Mouse (Mus musculus): Measurements from ENCODE around the gene Trmt10c. TPM values are rescaled to one million over a fixed set of nuclear protein-coding genes. Genes with fewer than 3 reads are reported as not detected.

Trmt10c gene
- 11.0 and 12.9 TPM in 2 replicates for polyA plus RNA-seq (2015; fragmentation: Nextera tagmentation; extraction: Ambion mirVana)

DNA sequence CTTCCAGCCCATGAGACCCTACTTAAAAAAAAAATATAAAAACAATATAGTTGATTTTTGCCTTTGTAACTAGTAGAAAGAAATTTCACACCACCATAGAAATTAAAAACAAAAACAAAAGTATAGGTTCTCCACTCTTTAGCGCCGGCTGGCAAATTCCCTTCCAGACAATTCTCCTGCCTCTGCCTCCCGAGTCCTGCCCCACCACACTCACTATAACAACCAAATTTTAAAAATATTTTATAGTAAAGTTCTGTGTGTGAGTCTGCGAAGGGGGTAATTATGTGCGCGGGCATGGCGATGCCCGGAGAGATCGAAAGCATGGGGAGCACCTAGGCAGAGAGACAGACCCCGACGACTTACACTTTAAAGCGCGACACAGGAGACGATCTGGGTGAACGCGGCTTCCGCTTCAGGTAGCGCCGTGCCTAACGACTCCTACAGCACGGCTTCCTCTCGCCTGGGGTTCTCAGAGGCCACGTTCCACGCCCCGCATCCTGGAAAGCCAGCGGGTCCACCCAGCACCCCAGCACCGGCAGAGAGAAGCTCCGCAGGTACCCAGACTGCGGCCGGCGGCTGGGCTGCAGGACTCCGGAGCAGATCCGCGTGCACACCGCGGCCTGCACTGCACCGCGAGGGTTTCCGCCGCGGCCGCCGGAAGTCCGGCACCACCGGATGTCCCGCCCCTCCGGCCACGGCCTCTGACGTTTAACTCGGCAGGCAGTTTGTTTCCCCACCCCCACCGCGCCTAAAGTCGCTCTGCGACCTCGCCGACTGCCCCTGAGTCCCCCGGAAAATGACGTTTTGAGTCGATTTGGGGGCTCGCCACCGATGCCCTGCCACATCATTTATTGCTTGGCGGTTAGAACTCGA is at the start of gene Trmt10c:
Trmt10c (minus strand) TSS at position 682 of the 873 bp plus-strand sequence.
- Histone ChIP-seq H3K9ac (ENCODE audit: low read depth, low read length) (peak within 1 kb of the TSS; percentile 93), H3K27ac (ENCODE audit: low read length) (peak within 1 kb of the TSS; percentile 88), H3K4me1 (ENCODE audit: control insufficient read depth, low read depth, low read length) (peaks cover 11% of the 10 kb centered on the region), H3K27me3 (ENCODE audit: control insufficient read depth, insufficient read depth, low read depth, low read length) (no peaks in the 10 kb centered on the region), H3K4me3 (ENCODE audit: low read depth, low read length) (peak within 1 kb of the TSS; percentile 99), H3K9me3 (replicated peaks; ENCODE audit: control insufficient read depth, low read length) (no peaks in the 10 kb centered on the region), H3K4me2 (ENCODE audit: low read depth, low read length) (peak within 1 kb of the TSS; percentile 87), H3K36me3 (ENCODE audit: control insufficient read depth, insufficient read depth) (peaks cover 11% of the 10 kb centered on the region)
- under 1% methylated on average over 63 of the region's 63 CpGs for WGBS (ENCODE audit: insufficient replicate concordance)
- peak; percentile 100 for ATAC-seq (ENCODE audit: low read depth)

DNA sequence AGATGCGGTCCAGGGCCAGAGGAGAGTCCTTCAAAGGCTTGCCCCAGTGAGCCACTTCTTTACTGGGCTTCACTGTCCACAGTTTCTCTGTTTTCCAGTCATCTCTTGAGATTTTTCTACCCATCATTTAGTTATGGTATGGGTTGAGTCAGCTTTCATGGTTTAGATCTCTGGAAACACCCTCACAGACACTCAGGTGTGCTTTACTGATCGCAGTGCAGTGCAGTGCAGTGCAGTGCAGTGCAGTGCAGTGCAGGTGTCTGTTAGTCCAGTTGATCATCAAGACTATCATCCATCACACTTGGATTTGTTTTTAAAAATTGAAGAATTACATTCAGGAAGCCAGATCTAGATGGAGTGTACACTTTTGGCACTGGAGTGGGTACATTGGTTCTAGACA is 48.7 kb upstream of the Trmt10c start:
- H3K4me2 ChIP-seq (ENCODE audit: low read depth, low read length): no peak overlapping the region
- H3K27me3 ChIP-seq (ENCODE audit: control insufficient read depth, insufficient read depth, low read depth, low read length): no peaks in the 10 kb centered on the region
- no peak overlapping the region for H3K27ac ChIP-seq (ENCODE audit: low read length)
- H3K9ac ChIP-seq (ENCODE audit: low read depth, low read length): no peak overlapping the region
- no peak for ATAC-seq (ENCODE audit: low read depth)
- no peak overlapping the region for H3K4me3 ChIP-seq (ENCODE audit: low read depth, low read length)
- no peaks in the 10 kb centered on the region for H3K9me3 ChIP-seq (replicated peaks; ENCODE audit: control insufficient read depth, low read length)
- 77% methylated on average over 2 of the region's 2 CpGs for WGBS (ENCODE audit: insufficient replicate concordance)
- H3K36me3 ChIP-seq (ENCODE audit: control insufficient read depth, insufficient read depth): peaks cover 3% of the 10 kb centered on the region
- no peaks in the 10 kb centered on the region; the same call in 1 of the 2 replicates for H3K4me1 ChIP-seq (ENCODE audit: control insufficient read depth, low read depth, low read length)

DNA sequence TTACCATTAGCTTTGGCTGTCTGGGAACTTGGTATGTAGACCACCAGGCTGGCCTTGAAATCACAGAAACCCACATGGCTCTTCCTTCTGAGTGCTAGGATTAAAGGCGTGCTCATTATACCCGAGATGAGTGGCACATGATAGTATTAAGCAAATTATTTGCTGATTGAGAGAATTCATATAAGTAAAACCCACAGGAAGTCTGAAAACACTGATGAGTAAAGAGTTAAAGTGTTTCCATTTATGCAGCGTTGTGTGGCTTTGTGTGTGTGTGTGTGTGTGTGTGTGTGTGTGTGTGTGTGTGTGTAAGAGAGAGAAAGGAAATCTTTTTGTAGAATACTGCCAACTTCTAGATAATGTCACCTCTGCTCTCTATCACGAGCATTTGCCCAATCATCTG is 44.1 kb upstream of the Trmt10c start:
- H3K4me1 ChIP-seq (ENCODE audit: control insufficient read depth, low read depth, low read length): peaks cover 2% of the 10 kb centered on the region
- H3K36me3 ChIP-seq (ENCODE audit: control insufficient read depth, insufficient read depth): no peaks in the 10 kb centered on the region; the same call in none of the 2 replicates
- 59% methylated on average over 4 of the region's 4 CpGs for WGBS (ENCODE audit: insufficient replicate concordance)
- no peak overlapping the region for H3K4me2 ChIP-seq (ENCODE audit: low read depth, low read length)
- no peak overlapping the region for H3K9ac ChIP-seq (ENCODE audit: low read depth, low read length)
- H3K9me3 ChIP-seq (replicated peaks; ENCODE audit: control insufficient read depth, low read length): no peaks in the 10 kb centered on the region
- no peak overlapping the region for H3K4me3 ChIP-seq (ENCODE audit: low read depth, low read length)
- H3K27me3 ChIP-seq (ENCODE audit: control insufficient read depth, insufficient read depth, low read depth, low read length): no peaks in the 10 kb centered on the region
- no peak for ATAC-seq (ENCODE audit: low read depth)
- no peak overlapping the region for H3K27ac ChIP-seq (ENCODE audit: low read length)

DNA sequence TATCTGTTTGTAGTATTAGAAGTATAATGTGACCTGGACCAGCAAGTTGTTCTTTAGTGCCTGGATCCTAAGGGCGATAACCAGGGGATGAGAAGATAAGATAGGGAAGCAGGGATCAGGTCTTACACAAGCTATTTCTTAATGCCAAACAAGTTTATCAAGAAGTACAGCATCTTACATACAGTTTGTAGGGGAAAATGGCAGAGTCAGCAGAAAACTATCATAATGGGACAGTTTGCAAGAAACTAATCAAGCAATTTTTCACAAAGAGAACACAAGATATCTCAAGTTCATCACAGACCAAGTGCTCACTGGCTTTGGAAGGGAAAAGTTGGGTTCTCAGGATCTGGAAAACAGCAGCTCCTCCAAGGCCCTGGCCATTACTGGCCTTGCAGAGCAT is 41.8 kb upstream of the Trmt10c start:
- Histone ChIP-seq H3K36me3 (ENCODE audit: control insufficient read depth, insufficient read depth) (no peaks in the 10 kb centered on the region; the same call in 1 of the 2 replicates), H3K4me2 (ENCODE audit: low read depth, low read length) (no peak overlapping the region), H3K27me3 (ENCODE audit: control insufficient read depth, insufficient read depth, low read depth, low read length) (no peaks in the 10 kb centered on the region), H3K4me3 (ENCODE audit: low read depth, low read length) (no peak overlapping the region), H3K4me1 (ENCODE audit: control insufficient read depth, low read depth, low read length) (peaks cover 9% of the 10 kb centered on the region), H3K27ac (ENCODE audit: low read length) (no peak overlapping the region), H3K9me3 (replicated peaks; ENCODE audit: control insufficient read depth, low read length) (no peaks in the 10 kb centered on the region), H3K9ac (ENCODE audit: low read depth, low read length) (no peak overlapping the region)
- WGBS (ENCODE audit: insufficient replicate concordance): 64% methylated on average over 1 of the region's 1 CpGs
- ATAC-seq (ENCODE audit: low read depth): no peak

DNA sequence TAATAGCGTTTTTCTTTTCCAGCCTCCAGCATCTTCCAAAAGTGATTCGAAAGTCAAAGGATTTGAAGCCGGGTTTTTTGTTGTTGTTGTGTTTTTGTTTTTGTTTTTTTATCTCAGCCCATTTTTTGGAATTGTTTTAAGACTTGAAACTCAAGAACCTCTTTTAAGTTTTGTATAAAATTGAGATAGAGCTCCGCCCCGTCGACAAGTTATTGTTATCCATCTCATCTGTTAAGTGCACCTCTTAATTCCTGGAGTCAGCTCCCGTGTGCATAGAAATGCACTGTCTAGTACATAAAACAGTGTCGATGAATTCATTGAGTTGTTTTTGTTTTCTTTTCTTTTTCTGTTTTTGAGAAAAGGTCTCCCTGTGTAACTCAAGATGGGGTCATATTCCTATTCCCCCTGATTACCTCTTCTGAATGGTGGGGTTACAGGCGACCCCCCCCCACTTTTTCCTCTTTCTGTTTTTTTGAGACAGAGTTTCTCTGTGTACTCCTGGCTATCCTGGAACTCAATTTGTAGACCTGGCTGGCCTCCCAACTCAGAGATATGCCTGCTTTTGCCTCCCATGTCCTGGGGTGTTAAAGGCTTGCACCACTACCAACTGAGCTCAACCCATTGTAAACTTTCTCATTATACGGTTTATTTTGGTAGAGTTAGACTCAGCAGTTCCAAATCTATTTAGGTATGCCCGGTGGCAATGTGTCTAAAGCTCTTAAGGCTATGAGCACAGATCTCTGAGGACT is 38.7 kb upstream of the Trmt10c start:
- Histone ChIP-seq H3K4me2 (ENCODE audit: low read depth, low read length) (peak overlapping the region; percentile 69), H3K4me3 (ENCODE audit: low read depth, low read length) (peak overlapping the region; percentile 89), H3K27ac (ENCODE audit: low read length) (peak overlapping the region; percentile 97), H3K27me3 (ENCODE audit: control insufficient read depth, insufficient read depth, low read depth, low read length) (no peaks in the 10 kb centered on the region), H3K9me3 (replicated peaks; ENCODE audit: control insufficient read depth, low read length) (no peaks in the 10 kb centered on the region), H3K9ac (ENCODE audit: low read depth, low read length) (peak overlapping the region; percentile 95), H3K4me1 (ENCODE audit: control insufficient read depth, low read depth, low read length) (peaks cover 33% of the 10 kb centered on the region), H3K36me3 (ENCODE audit: control insufficient read depth, insufficient read depth) (no peaks in the 10 kb centered on the region)
- WGBS (ENCODE audit: insufficient replicate concordance): 11% methylated on average over 11 of the region's 11 CpGs
- no peak for ATAC-seq (ENCODE audit: low read depth)

DNA sequence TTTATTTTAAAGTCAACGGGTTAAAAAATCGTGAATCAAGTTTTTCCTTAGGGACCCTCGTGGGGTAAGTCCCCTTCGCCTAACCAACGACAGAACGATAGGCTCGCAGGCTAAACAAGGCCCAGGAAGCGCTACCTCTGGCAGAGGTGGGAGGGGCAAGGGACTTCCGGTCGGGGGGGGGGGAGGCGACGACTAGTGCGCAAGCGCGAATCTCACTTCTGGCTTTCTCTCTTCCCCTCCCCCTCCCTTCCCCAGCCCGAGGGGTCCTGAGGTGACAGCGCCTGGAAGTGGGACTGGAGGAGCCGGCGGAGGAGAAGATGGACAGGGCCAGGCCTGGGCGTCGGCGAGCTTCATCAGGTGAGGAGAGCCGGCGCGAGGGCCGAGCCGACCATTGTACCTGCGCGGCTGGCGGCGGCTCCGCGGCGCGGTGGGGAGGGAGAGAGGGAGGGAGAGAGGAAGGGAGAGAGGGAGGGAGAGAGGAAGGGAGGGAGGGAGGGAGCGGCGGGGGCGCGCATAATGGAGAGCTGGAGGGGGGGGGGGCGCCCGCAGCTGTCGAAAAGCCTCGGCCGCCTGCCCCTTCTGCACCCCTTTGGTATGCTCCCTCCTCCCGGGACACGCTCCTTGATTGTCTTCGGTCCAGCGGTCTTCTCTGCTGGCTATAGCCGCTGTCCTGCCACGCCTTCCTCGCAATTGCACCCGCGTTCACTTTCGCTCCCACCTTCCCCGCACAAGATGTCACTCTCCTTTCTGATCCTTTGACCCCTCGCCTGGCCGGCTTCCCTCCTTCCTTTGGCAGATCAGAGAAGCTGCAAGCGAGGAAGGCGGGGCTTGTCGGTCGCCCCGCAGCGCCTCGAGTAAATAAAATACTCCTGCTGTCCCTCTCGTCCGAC is 37.8 kb upstream of the Trmt10c start:
- WGBS (ENCODE audit: insufficient replicate concordance): under 1% methylated on average over 45 of the region's 66 CpGs

DNA sequence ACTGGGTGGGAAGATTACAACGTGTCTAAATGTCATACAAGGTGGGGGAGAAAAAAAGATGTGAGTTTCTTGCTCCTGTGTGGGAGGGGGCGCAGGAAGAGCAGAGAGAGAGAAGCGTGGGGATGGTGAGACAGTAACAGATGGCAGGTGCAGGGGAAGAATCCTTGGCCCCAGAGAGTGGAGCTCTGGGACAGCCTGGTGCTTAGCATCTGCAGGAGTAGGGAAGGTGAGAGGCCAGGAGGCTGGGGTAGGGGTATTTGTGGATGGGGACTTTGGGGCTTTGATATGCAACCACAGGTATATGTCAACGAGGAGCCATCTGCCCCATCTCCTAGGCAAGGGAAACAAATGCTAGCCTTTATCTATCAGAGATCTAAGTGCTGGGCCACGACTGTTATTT is 36.9 kb upstream of the Trmt10c start:
- no peaks in the 10 kb centered on the region for H3K36me3 ChIP-seq (ENCODE audit: control insufficient read depth, insufficient read depth)
- peak overlapping the region; percentile 69 for H3K4me2 ChIP-seq (ENCODE audit: low read depth, low read length)
- H3K27ac ChIP-seq (ENCODE audit: low read length): peak overlapping the region; percentile 97
- ATAC-seq (ENCODE audit: low read depth): no peak
- no peaks in the 10 kb centered on the region for H3K27me3 ChIP-seq (ENCODE audit: control insufficient read depth, insufficient read depth, low read depth, low read length)
- H3K9ac ChIP-seq (ENCODE audit: low read depth, low read length): peak overlapping the region; percentile 95
- H3K4me3 ChIP-seq (ENCODE audit: low read depth, low read length): peak overlapping the region; percentile 89
- H3K4me1 ChIP-seq (ENCODE audit: control insufficient read depth, low read depth, low read length): peaks cover 44% of the 10 kb centered on the region
- no peaks in the 10 kb centered on the region for H3K9me3 ChIP-seq (replicated peaks; ENCODE audit: control insufficient read depth, low read length)
- 40% methylated on average over 5 of the region's 5 CpGs for WGBS (ENCODE audit: insufficient replicate concordance)

More for the DNA sequence above, 37.8 kb upstream of the Trmt10c start:
- Histone ChIP-seq H3K4me1 (ENCODE audit: control insufficient read depth, low read depth, low read length) (peaks cover 42% of the 10 kb centered on the region), H3K36me3 (ENCODE audit: control insufficient read depth, insufficient read depth) (no peaks in the 10 kb centered on the region), H3K27me3 (ENCODE audit: control insufficient read depth, insufficient read depth, low read depth, low read length) (no peaks in the 10 kb centered on the region), H3K9ac (ENCODE audit: low read depth, low read length) (peak overlapping the region; percentile 95), H3K4me2 (ENCODE audit: low read depth, low read length) (peak overlapping the region; percentile 69), H3K9me3 (replicated peaks; ENCODE audit: control insufficient read depth, low read length) (no peaks in the 10 kb centered on the region), H3K27ac (ENCODE audit: low read length) (peak overlapping the region; percentile 97), H3K4me3 (ENCODE audit: low read depth, low read length) (peak overlapping the region; percentile 89)
- ATAC-seq (ENCODE audit: low read depth): peak; percentile 56

DNA sequence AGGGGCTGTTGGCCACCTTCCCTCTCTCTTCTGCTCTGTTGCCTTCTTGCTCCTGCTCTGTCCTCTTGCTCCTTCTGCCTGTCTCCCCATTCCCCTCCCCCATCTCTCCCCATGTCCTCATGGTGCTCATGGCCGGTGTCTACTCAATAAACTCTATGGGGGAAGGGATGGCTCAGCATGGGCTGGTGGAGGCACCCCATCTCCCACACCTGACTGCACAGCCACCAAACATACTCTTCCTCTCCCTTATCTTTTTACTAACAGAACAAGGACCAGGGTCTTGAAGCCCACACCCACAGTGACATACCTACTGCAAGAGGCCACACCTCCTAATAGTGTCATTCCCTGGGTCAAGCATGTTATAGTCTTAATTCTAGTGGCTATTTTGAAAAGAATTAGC is 36.5 kb upstream of the Trmt10c start:
- ATAC-seq (ENCODE audit: low read depth): peak; percentile 6; the same call in 1 of the 2 replicates
- H3K4me3 ChIP-seq (ENCODE audit: low read depth, low read length): no peak overlapping the region
- H3K27me3 ChIP-seq (ENCODE audit: control insufficient read depth, insufficient read depth, low read depth, low read length): no peaks in the 10 kb centered on the region
- H3K27ac ChIP-seq (ENCODE audit: low read length): peak overlapping the region; percentile 97
- H3K4me2 ChIP-seq (ENCODE audit: low read depth, low read length): peak overlapping the region; percentile 69
- WGBS (ENCODE audit: insufficient replicate concordance): 25% methylated on average over 1 of the region's 1 CpGs
- no peaks in the 10 kb centered on the region for H3K9me3 ChIP-seq (replicated peaks; ENCODE audit: control insufficient read depth, low read length)
- H3K4me1 ChIP-seq (ENCODE audit: control insufficient read depth, low read depth, low read length): peaks cover 46% of the 10 kb centered on the region
- H3K9ac ChIP-seq (ENCODE audit: low read depth, low read length): peak overlapping the region; percentile 95
- no peaks in the 10 kb centered on the region for H3K36me3 ChIP-seq (ENCODE audit: control insufficient read depth, insufficient read depth)

Measured in liver, embryonic 16.5 days (tissue).